Mouse (Mus musculus): ENCODE measurements at regions not wholly inside any gene's neighbourhood (a gene's known extent, or its start where the extent isn't known, plus 50 kb on each side); places are given as distances from the start of the nearest gene placed in this dataset.

GRCm38 (mm10) chr10:30132243-30132642 lies 68.1 kb downstream of the Cenpw start:
- no peak for DNase-seq

GRCm38 (mm10) chr10:30110341-30110740 lies 90.0 kb downstream of the Cenpw start:
- no peak for DNase-seq

GRCm38 (mm10) chr10:30102443-30102842 lies 97.9 kb downstream of the Cenpw start:
- DNase-seq: no peak

GRCm38 (mm10) chr10:30094603-30095002 lies 105.8 kb downstream of the Cenpw start:
- no peak for DNase-seq

GRCm38 (mm10) chr10:30091549-30091948 lies 108.8 kb downstream of the Cenpw start:
- DNase-seq: no peak

- DNase-seq: peak; percentile 9
Observed at GRCm38 (mm10) chr10:30089406-30089805, 111.0 kb downstream of the Cenpw start.

GRCm38 (mm10) chr10:30085059-30085458 lies 115.3 kb downstream of the Cenpw start:
- no peak for DNase-seq

GRCm38 (mm10) chr10:30066692-30067091 lies 133.7 kb downstream of the Cenpw start:
- DNase-seq: no peak

GRCm38 (mm10) chr10:30030621-30031020 lies 169.7 kb downstream of the Cenpw start:
- DNase-seq: no peak

- DNase-seq: no peak
Observed at GRCm38 (mm10) chr10:30002950-30003636, 197.3 kb downstream of the Cenpw start.

GRCm38 (mm10) chr10:30000836-30001235 lies 199.5 kb downstream of the Cenpw start:
- DNase-seq: no peak

GRCm38 (mm10) chr10:29981539-29981938 lies 218.8 kb downstream of the Cenpw start:
- DNase-seq: no peak
